Mouse (Mus musculus): Measurements from ENCODE around the gene Gm20708.

DNA sequence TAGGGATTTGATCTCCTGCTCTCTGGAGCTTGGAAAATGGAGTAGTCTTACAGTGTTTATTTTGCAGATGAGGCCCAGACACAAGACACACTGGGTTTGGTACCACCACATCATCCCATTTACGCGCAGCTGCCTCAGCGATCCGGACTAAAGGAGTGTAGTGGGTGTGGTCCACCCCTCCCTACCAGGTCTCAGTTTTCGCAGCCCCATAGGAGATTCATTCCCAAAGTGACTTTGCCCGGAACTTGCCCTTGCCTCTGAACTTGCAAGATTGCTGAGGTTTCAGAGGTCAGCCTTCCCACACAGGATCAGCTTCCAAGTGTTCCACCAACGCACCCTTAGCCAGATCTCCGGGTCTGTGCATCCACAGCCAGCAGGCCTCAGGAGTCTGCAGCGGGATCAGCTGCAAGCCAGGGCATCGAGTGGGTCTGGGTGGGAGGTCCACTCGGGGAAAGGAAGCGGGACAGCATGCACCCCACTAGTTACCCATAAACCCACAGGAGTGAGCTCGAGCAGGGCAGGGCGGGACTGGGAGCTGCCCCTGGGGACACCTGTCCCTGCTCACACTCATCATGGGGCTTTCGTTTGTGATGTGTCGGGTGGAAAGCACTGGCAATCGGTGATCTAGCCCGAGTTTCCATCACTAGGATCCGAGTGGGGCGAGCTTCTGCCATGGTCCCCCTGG, 78.8 kb downstream of the Gm20708 start:
- no peak for TF ChIP-seq CTCF (IDR thresholded peaks at IDR 0.05; ENCODE audit: control insufficient read depth, insufficient read depth, low read length)
- TF ChIP-seq POLR2A (IDR thresholded peaks at IDR 0.05; ENCODE audit: borderline replicate concordance, control insufficient read depth, low read depth, low read length), result no peak

All from bone marrow, adult 2 months (tissue).